Mouse (Mus musculus) adrenal gland, postnatal 4 days (tissue): ENCODE data around the gene Usp30. TPM values are rescaled to one million over a fixed set of nuclear protein-coding genes. Genes with fewer than 3 reads are reported as not detected.
A peak's percentile ranks its signal among the peaks of the same experiment; 100 is the strongest.

ENCODE experiments used
- DNase-seq, 2 experiments: peaks; one replicate each; pipeline ENCODE4 v3.0.0; 2021 to 2022; ENCODE audit warnings: low spot score in 2 of 2, mixed read lengths in 2 of 2
- total RNA-seq, 2 experiments: library from RNA; stranded (reverse); gene quantifications; 2 replicates each; pipeline ENCODE4 v1.2.3; 2021

Usp30 gene
- total RNA-seq, 2 experiments from 2014 or later = 40.3 to 41.2 TPM

DNA sequence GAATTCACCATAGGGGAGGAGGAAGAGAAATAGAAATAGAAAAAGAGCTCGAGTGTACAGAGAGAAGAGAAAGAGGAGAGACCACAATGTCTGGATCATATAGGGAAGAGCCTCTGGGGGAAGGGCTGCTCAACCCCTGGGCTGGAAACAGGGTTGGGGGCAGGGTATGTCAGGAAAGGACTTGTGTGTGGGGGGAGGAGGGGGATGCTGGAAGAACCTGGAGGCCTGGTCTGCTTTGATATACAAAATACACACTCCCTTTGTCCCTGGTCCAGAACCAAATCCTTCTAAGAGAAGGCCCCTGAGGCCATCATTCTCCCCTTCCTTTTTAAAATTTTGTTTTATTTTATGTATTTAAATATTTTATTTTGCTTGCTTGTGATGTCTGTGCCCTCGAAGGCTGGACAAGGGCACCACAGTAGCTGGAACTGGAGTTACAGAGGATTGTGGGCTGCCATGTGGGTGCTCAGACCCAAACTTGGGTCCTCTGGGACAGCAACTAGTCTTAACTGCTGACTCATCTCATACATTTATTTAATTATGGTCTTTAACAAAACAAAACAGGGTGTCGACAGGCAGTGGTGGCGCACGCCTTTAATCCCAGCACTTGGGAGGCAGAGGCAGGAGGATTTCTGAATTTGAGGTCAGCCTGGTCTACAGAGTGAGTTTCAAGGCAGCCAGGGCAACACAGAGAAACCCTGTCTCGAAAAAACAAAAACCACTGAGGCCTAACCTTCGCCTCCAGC, 61.4 kb downstream of the Usp30 start:
- DNase-seq = no peak

DNA sequence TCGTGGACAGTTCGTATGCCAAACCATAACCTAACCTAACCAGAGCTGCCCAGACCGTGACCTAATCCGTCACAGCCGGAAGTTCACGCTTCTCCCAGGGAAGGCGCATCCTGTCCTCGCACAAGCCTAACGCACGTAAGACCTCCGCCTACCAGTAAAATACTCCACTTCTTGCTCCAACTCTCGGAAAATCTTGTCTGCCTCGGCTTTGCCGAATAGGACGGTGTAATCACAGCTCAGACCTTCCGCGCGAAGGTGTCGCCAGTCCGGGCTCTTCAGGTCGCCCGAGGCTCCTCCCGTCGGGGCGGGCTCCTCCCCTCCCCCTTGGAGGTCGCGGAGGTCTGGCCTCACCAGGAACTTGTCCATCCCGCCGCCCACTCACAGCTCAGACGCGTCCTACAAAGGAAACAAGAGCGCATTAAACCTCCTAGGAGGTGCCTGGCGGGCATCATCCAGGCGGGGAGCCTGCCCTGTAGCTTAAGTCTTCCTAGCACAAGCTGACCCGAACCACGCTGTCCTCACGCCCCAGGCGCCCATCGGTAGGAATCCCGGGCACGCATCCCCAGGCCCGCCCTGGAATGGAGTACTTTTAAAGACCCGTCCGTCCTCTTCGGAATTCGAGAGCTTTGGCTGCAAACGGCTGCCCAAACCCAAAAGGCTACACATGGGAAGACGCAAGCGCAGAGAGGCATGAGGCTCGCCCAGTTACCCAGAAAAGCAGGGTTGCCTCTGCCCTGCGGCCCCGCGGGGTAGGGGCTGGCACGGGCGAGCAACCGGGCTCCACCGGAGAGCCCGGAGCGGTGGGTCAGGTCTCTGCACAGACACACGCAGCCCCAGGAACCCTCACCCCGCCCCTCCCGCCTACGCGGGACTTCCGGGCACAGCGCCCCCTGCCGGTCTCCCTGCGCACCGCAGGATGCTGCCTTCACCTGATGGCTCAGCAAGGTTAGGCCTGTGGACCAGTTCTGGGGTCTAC, 62.4 kb downstream of the Usp30 start, which contains the start of gene Alkbh2:
Gene Alkbh2, minus strand, starts transcription at position 845 of the 976 bp plus-strand sequence.
- DNase-seq = peak; percentile 59 to 81

DNA sequence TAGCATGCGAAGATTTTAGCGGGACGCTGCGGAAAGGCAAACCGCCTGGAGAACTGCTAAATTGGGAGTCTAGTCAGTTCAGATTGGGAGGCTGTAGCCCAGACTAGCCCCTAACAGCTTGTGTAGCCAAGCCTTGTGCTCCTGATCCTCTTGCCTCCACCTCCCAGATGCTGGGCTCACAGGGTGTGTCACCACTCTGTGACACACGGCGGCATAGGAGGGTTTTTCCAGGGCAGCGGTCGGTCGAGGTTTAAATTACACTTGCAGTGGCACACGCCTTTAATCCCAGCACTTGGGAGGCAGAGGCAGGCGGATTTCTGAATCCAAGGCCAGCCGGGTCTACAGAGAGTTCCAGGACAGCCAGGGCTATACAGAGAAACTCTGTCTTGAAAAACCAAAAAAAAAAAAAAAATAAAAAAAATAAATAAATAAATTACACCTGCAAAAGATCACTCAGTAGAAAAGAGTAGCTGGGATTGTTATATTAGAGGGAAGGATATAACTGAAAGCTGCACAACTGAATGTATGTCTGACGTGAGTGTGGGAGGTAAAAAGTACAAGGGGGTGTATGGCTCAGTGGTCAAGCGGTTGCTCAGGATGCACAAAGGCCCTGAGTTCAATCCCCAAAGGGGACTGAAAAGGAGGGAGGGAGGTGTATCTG, 64.4 kb downstream of the Usp30 start:
- no peak for DNase-seq

DNA sequence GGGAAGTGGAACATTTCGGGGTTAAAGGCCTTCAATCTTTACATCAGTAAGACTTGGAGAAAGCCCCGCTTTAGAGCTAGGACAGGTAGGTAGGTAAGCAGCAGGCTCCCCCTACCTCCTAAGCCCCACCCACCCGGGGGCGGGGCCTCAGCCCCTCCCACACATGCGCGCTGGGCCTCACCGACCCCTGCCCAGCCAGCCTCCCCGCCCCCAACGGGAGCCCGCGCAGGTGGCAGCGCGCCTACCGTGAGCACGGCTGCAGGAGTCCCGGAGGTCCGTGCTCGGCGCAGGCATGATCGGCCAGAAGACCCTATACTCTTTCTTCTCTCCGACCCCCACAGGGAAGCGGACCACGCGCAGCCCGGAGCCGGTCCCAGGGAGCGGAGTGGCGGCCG, 64.9 kb downstream of the Usp30 start, which contains the start of gene Ung:
Gene Ung, plus strand, starts transcription at position 176 of the 395 bp plus-strand sequence.
- no peak for DNase-seq

DNA sequence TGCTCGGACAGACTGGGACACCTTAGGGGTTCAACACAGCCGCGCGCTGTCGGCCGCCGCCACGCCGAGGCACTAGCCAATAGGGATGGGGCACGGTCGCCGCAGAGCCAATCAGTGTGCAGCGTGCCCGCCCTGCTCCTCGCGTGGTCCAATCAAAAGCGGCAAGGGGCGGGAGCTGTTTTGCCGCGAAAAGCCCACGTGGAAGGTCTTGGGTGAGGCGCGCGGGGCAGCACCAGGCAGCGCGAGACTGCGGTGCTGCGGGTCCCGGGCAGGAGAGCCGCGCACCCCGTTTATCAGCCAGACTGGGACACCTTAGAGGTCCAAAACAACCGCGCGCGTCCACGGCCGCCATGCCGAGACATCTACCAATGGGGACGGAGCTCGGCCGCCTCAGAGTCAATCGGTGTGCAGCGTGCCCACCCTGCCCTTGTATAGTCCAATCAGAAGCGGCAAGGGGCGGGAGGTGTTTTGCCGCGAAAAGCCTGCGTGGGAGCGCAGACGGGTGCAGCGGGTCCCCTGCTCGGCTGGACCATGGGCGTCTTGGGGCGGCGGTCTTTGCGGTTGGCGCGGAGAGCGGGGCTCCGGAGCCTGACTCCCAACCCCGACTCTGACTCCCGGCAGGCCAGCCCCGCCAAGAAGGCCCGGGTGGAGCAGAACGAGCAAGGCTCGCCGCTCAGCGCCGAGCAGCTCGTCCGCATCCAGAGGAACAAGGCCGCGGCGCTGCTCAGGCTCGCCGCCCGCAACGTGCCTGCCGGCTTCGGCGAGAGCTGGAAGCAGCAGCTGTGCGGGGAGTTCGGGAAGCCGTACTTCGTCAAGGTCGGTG, 65.6 kb downstream of the Usp30 start:
- DNase-seq = peak; percentile 82 to 92

DNA sequence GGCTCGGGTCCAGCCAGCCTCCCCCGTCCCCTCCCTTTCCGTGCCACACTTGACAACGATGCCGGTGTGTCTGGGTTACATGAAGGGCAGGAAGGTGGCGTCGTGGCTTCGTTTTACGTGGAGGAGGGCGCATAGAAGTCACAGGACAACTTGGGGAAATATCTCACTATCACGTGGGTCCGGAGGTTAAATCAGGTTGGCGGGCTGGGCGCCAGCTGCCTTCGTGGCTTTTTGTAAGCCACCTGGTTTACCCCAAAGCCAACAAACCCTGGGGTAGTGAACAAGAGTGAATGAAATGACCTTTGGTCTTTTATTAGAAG, 66.2 kb downstream of the Usp30 start:
- DNase-seq = peak in 1 of 2 experiments; percentile 12

DNA sequence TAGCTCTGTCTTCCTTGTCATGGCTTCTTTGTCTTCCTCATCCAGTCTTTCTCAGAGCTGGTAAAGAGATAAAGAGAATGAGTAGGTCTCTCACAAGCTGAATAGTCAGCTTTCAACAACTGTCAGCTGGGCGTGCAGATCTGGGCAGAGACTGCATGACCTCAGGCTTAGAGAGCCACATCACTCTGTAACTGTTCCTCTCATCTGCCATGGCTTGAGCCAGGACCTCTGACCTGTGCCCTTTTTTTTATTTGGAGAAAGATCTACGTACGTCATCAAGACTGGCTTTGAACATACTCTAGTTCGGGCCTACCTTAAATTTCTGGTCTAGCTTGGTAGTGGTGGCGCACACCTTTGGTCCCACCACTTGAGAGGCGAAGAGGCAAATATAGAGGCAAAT, 67.6 kb downstream of the Usp30 start:
- no peak for DNase-seq

DNA sequence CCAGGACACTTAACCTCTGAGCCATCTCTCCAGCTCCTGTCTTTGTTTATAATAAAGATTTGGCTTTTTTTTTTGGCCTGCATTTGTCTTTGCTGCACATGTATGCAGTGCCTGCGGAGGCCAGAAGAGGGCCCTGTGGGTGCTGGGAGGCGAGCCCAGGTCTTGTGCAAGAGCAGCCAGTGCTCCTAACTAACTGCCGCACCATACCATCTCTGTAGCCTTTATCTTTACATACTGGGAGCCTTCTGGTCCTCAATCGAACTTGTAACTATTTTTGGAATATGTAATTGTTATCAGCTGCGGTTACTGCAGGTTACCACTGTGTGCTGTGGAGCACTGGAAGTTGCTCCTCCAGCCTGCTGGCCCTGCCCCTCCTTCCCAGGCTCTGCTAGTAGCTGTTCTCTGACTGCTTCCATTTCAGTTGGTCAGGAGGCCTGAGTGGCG, 68.9 kb downstream of the Usp30 start:
- DNase-seq = peak; percentile 49 to 62

DNA sequence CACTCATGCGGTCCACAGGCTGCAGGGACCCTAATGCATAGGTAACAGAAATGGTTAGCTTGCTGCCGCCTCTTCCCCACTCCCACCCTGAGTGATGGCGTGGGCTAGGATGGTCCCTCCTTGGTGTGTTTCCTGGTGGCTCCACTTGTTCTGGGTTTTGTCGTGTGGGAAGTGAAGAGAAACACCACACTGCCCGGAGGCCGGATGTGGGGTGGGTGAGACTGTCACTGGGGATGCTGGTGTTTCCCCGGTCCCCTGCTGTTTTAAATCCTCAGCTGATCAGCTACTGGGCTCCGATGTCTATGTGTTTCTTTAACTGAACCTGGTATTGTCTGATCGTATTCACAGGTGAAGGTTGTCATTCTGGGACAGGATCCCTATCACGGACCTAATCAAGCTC, 70.3 kb downstream of the Usp30 start:
- no peak for DNase-seq

DNA sequence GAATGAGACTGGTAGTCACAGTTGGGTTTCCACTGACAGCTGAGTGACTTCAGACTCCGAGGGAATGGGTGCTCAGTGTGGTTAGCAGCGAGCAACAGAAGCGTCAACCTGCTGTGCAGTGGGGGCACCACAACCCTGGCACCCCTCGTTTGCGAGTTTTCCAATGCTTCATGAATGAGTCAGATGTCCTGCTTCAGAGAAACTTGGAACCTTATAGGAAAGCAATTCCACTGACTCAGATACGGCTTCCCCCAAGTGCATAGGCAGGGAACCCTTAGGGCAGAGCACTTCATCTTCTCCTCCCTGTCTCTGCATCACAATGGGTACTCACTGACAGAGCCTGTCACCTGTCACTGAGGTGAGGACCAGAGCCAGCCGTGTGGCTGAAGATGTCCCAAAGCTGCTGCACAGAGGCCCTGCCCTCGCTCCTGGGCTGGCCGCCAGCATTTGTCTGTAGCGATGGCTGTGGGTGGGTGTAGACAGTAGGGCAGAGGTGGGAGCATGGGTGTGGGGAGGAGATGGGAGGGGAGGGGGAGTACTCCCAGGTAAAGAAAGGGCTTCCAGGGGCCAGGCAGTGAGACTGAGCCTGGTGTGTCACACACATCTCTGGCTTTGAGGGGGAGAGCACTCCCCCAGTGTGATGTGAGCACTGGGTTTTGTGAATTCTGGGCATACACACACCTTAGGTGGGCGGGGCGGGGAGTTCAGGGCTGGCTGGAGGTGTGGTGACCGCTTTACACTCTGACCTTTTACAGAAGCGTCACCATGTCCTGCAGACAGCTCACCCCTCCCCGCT, 72.4 kb downstream of the Usp30 start:
- no peak for DNase-seq

DNA sequence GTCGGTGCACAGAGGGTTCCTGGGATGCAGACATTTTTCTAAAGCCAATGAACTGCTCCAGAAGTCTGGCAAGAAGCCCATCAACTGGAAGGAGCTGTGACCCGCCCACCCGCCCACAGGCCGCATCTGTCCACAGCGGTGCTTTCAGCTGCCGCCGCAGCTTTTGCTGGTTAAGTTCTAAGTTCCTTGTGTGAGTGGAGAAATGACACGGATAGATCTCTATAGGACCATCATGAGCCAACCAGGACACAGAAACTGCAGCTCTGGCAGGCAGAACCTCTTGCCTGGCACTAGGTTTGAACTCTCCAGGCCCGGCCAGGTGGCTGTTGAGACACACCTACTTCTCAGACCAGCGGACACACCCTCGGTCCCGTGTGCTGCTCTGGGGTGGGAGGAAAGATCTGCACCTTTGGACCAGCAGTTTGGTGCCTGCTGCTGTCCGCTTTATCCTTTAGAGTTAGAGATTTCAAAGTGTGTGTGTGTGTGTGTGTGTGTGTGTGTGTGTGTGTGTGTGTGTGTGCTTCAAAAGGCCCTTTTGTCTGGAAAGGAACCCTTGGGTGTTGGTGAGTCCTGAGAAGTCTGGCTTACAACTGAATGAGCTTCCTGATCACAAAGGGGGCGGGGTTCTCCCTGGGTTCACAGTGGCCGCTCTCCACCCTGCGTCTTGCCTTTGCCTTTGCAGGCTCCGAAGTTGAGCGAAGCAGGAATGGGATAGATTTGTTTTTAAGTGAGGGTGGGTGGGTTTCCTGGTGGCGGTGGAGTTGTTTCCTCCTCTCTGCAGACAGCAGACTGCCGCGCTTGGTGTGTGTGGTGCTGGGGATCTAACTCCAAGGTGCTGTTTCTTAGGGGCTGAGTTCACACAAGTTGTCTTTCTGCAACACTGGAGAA, 73.3 kb downstream of the Usp30 start:
- DNase-seq = no peak

DNA sequence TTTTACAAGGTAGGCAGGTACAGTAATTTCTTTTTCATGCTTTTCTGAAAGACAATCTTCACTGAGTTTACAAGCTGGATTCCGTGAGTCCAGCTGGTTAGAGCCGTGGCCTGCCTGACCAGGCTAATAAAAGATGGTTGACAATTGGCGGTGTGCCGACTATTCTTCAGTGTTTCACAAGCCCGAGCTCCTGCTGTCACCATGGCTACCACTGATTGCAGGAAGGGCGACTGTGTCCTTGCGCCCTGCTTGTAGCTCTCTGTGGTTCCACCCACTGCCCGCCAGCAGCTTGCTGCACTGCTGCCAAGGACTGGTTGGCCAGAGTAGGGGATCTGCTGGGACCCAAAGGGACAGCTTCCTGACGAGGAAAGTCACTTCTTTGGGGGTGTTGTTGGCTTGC, 73.9 kb downstream of the Usp30 start:
- peak; percentile 53 to 82 for DNase-seq

DNA sequence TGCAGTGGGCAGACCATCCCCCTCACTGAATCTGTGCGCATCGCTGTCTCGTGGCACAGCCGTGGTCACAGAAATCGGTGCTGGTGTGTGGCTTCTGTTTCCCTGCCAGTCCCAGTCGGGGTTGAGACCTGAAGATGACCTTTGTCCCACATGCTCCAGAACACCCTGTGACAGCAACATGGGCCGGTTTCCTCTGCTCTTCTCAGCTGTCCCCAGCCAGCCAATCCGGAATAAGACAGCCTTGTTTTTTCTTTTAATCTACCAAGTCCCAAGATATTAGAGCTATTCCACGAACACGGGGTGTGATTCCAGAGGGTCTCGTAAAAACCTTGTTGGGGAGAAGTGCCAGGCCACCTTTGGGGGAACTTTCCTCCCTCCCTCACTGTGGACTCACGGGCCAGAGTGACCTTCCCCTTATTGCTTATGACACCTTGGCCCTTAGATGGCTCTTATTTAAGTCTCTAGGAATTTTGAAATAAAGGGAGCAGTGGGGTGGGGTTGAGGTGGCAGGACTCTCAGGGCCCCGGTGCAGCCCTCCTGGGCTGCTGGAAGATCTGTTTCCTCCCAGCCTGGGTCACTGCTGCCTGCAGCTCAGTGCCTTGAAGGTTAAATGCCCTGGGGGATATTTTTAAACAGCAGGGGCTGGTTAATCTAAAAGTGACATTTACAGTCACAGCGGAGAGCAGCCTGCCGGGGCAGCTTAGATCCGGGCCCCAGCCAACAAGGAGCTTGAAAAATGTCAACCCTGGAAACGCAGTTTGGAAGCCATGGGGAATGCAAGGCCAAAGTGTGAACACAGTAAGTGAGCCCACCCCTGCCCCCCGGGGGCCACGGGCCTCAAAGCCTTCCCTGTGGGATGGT, 81.0 kb downstream of the Usp30 start, which contains the start of gene Acacb:
Gene Acacb, plus strand, starts transcription at position 508 of the 861 bp plus-strand sequence.
- DNase-seq = no peak

DNA sequence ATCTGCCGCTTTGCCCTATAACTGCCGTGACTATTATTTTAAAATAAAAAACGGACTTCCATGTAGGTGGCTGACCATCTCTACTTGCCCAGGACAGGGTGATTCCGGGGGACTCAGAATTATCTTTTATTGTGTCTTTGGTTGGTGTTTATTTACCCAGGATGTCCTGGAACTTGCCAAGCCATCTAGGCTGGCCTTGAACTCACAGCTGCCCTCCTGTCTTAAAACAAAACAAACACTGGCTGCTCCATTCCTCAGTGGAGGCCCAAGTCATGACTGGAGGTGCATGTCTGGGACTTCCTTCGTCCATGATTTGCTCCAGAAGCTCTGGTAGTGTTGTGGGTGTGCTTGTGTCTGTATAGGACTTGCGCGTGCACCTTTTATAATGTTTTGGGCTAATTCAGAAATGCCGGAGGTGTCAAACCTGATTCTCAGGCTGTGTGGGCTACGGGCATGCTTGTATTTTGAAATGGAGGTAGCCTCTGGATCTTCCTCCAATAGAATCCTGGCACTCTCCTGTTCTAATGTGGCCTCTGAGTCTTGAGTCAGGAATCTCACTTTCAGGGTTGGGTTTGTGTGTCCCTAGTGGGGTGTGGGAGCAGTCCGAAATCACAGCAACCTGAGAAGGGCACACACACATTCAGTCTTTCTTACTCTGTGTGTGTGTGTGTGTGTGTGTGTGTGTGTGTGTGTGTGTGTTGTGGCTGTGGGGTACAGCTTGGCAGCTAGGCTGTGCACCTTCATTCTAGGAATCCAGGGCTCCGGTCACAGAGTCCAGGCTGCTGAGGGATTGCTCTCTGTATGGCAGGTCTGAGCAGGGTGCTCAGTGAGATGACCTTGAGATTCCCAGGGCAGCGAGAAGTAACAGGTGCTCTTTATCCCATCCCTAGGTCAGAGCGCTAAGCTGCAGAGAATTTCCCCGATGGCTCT, 82.0 kb downstream of the Usp30 start:
- no peak for DNase-seq

DNA sequence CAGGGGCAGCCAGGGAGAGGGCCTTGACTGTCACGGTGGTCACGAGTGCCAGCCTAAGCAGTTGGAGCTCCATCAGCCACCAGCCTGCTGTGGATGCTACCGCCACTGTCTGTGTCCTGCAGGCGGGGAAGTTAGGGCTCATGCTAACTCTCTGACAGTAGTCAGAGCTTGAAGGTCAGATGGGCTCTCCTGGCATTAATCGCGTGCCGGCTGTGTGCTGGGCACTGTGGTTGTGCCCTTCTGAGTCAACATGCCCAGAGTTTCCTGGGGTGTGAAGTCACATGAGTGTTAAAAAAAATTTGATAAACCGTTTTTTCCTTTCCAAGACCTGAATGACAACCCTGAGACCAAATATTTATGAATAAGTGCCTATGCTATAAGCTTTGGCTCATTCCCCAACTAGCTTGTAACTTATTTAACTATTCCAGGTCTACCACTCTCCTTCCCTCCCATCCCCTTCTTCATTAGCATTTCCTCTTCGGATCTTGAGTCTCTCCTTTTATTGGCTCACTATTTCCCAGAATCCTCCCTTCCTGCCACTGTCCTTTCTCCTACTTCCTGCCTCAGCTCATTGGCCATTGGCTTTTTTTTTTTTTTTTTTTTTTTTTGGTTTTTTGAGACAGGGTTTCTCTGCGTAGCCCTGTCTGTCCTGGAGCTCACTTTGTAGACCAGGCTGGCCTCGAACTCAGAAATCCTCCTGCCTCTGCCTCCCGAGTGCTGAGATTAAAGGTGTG, 87.3 kb downstream of the Usp30 start:
- no peak for DNase-seq

DNA sequence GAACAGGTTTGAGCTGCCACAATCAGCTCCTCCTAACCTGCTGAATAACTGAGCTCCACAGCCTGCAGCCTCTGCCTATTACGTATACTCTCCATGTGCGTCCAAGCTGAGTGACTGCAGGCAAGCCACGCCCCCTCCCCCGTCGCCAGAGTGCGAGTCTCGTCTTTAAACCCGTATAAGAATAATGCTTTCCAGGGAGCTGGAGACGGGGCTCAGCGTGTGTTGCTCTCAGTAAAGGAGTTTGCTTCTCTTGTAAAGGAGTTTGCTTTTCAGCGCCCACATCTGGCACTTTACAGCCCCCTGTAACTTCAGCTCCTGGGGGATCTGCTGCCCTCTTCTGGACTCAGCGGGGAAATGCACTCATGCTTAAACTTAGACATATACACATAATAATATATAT, 88.2 kb downstream of the Usp30 start:
- no peak for DNase-seq
